Mouse (Mus musculus): Measurements from ENCODE around the gene Ier3. TPM values are rescaled to one million over a fixed set of nuclear protein-coding genes. Genes with fewer than 3 reads are reported as not detected.

The Ier3 gene
- polyA plus RNA-seq (2017; shearing (Covaris generic)) = under 1 TPM; 0.60 TPM

DNA sequence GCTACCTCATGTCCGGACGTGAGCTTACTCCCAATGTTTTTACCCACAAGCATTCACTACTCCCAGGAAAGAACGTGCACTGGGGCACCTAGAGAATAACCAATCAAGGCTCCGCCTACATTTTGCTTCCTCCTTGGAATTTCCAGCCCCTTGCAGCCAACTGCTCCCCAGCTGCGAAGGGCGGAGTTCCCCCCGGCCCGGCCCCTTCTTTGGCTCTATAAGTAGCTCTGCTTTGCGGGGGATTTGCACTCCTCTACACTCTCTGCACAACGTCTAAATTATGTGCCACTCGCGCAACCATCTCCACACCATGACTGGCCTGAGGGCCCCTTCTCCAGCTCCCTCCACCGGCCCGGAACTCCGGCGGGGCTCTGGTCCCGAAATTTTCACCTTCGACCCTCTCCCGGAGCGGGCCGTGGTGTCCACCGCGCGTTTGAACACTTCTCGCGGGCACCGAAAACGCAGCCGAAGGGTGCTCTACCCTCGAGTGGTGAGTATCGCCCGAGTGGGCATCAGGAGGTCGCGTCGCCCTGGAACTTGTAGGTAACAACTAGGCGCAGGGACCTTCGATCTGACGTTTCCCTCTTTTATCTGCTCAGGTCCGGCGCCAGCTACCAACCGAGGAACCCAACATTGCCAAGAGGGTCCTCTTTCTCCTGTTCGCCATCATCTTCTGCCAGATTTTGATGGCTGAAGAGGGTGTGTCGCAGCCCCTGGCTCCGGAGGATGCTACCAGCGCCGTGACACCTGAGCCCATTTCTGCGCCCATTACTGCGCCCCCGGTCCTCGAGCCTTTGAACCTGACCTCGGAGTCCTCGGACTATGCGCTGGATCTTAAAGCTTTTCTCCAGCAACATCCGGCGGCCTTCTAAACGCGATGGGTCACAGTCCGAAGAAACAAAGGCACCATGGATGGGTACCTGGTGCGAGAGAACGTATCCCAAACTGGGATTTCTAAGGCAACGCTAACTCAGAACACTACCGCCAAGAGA lies at the start of gene Ier3:
Gene Ier3 (plus strand): TSS at position 246 of the 992 bp plus-strand sequence.
- no peak for ATAC-seq

DNA sequence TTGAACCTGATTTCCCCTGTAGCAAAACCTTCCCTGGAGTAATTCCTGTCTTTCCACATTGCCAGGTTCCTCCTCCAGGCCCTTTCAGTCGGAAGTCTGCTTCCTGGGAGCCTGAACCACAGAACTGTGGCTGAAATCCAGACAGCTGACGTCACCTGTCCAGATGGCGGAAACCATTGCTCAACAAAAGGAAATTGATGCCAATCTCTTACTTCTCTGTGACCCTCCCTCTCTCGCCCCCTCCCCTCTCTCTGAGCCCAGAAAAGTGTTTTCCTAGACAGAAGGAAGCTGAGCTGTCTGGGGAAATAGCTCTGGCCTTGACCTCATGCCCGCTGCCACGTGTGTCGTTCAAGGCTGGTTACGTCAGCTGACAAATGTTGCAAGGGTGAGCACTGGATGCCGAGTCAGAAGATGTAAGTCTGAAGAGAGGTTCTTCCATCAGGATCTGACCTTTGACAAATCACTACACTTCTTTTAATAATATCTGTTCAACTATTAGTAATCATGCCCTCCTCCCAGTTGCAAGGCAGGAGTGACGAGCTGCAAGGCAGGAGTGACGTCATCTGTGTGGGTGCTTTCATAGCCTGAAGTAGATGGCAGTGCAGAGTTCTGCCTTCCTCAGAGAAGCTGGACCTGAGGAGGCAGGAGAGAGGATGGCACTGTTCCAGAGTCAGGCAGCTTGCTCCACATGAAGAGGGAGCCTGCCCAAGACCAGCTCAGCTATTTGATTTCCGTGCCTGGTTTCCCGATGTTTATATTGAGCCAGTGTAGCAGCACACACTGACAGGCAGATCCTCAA lies 44.5 kb upstream of the Ier3 start:
- no peak for ATAC-seq

GRCm38 (mm10) chr17:35778965-35779364 lies 42.5 kb upstream of the Ier3 start:
- no peak for ATAC-seq

- no peak for ATAC-seq
These were observed 41.8 kb upstream of the Ier3 start for GRCm38 (mm10) chr17:35779466-35780205.

- no peak for ATAC-seq
These were observed 41.1 kb upstream of the Ier3 start for GRCm38 (mm10) chr17:35780362-35780761.

- no peak for ATAC-seq
These were observed 39.1 kb upstream of the Ier3 start for GRCm38 (mm10) chr17:35782398-35782797.

GRCm38 (mm10) chr17:35782924-35783323 lies 38.6 kb upstream of the Ier3 start:
- ATAC-seq = no peak

DNA sequence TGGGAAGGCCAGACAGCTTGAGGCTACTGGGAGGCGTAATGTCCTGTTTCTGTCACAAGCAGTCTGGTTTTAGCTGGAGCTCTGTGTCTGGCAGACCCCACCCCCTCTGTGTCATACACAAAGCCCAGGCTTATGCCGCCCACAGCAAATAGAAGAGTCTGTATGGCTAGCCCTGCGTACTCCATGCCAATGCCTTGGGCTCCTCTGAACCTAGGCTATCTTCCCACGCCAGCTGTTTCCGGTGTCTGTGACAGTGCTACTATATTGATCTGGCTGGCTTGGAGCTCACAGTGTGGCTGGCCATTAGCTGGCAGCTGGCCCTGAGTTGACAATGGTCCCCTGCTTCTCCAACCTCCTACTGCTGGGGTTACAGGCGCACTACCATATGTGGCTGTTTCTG lies 37.5 kb upstream of the Ier3 start:
- ATAC-seq = no peak

DNA sequence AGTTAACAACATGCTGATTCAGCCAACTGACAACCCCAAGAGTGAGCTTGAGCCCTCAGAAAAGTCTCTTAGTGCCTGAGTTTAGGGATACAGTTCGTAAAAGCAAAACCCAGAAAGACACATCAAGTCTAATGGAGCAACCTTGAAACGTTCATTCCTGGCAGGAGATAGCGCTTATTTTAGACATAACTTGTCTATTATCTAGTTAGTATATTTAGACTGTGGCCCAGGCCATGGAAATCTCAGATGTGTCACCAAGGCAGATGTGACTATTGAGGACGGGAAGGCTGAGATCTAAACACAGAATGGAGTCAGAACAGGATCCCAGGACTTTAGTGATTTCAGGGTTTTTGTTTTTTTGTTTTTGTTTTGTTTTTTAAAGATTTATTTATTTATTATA lies 36.3 kb upstream of the Ier3 start:
- ATAC-seq = no peak

- no peak for ATAC-seq
These were observed 34.0 kb upstream of the Ier3 start for GRCm38 (mm10) chr17:35787493-35787892.

DNA sequence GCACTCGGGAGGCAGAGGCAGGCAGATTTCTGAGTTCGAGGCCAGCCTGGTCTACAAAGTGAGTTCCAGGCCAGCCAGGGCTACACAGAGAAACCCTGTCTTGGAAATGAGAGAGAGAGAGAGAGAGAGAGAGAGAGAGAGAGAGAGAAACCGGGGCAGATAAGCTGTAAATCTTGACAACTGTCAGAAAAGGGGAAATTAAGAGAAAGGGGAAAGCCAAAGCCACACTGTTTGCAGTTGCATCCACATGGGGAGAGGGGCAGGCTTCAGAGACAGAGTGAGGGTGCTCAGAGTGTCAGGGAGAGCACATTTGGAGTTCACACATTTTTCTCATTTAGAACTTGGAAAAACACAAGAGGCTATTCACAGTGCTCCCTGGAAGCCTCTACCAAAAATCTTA lies 33.5 kb upstream of the Ier3 start:
- no peak for ATAC-seq

GRCm38 (mm10) chr17:35790933-35791332 lies 30.6 kb upstream of the Ier3 start:
- no peak for ATAC-seq

DNA sequence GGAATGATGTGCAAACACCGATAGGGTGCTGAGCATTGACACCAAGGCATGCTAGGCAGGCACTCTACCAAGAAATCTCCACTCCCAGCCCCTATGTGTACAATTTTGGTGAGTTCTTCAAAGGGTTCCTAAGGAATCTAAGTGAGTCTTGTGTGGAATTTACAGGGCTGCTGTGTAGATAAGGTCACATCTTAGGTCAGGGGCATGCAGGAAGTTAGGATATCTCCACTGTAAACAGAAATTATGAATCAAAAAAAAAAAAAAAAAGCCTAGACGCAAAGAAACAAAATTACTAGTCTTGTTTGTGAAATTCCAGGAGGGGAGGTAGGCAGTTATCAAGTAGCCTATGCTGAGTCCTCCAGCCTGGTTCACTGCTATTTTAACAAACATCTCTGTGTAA lies 28.6 kb upstream of the Ier3 start:
- no peak for ATAC-seq

DNA sequence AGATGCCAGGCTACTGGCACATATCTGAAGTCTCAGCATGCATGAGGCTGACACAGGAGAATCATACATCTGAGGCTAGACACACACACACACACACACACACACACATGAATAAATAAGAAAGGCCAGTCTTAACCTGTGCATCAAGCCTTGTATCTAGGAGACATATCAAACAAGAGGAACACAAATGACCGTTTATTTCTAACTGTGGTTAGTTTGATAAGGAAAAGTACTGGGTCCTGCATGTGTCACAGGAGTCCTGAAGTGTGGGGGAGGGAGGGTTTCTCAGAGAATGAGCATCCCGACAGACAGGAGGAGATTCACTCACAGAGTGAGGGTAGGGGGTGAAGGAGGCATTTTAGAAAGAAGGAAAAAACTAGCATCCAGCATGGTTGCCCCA lies 26.4 kb upstream of the Ier3 start:
- no peak for ATAC-seq

GRCm38 (mm10) chr17:35795656-35796055 lies 25.8 kb upstream of the Ier3 start:
- no peak for ATAC-seq

DNA sequence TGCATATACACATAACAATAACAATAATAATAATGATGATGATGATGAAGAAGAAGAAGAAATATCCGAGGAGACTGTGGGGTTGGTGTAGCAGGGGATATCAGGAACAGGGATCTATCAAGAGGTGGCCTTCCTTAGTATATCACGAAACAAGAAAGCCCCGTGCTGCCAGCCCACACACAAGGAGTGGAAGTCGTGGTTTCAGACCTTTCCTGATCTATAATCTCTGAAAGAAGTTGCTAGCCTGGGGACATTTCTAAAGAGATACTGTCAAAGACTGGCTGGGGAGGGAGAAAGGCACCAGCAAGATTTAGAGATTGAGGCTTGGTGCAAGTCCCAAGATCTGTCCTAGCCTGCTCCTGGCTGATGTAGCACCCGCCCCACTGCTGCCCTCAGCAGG lies 24.6 kb upstream of the Ier3 start:
- no peak for ATAC-seq

- no peak for ATAC-seq
These were observed 20.6 kb upstream of the Ier3 start for GRCm38 (mm10) chr17:35800905-35801304.

DNA sequence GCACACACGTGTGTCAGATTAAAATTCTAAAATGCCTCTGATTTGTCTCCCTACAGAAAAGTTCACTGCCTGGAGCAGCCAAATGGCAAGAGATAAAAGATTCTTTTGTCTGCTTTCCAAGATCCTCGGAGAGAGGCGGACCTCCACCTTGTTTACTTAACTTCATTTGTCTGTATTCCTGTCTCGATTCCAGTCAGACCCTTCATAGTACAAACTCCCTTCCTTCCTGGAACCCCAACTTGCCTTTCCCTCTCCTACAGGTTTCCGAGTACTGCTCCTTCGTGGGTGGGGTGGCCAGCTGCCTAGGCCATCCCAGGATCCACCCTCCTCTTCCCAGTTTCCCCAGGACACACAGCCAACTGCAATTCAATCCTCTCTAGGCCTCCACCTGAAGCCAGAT lies 18.5 kb upstream of the Ier3 start:
- no peak for ATAC-seq

DNA sequence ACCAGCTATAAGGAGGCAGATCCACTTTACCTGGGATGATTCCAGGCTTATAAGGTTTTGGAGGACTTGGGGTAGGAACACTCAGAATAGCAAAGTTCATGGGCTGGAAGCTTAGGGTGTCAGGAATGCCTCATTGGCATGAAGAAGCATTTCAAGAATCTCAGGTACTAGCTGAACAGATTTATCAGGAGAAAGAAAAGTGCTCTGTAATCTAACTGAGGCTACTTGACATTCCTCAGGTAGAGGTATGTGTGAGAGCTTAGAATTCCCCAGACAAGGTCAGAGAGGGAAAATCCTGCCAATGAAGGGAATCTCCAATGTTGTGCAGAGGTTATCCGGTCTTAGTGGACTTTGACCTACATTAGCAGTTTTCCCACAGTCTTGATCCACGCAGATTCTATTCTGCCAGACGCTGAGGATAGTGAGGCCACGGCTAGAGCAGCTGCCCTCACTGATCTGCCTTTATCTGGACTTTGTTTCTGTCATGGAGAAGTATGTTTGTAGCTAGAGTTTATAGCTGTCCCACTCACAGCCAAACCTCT lies 17.6 kb upstream of the Ier3 start:
- ATAC-seq = no peak

DNA sequence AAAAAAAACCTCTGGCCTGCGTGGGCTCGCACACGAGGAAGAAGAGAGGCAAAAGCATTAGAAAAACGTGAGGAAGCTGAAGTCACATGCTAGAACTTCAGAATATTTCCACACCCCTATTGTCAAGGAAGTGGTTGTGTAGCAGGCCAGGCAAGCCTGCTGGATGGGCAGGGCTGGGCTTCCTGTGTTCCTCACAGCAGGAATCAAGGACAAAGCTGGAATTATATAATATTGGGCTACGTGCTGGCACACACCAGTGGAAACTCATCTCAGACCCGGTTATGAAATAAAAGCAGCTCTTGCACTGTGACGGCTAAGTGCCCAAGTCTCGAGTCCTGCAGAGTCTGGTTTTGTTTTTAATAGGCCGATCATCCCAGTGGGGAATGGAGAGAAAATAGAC lies 13.4 kb upstream of the Ier3 start:
- ATAC-seq = no peak

DNA sequence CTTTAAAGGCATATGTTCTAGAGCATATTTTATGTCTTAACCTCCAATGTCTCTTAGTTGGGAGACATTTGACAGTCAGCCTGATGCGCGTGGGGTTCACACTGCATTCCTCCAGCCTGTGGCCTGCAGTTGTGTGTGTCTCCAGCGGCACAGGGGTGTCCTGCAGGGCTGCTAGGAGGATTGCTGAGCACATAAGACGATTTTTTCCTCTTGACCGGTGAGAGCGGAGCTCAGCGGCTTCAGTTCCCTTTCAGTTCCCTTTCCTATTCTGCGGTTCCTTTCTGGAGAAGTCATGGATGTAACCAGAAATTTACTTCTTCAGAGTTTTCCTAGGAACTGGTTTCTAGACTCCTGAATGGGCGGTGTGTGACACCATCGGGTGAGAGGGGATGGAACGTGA lies 12.1 kb upstream of the Ier3 start:
- no peak for ATAC-seq

DNA sequence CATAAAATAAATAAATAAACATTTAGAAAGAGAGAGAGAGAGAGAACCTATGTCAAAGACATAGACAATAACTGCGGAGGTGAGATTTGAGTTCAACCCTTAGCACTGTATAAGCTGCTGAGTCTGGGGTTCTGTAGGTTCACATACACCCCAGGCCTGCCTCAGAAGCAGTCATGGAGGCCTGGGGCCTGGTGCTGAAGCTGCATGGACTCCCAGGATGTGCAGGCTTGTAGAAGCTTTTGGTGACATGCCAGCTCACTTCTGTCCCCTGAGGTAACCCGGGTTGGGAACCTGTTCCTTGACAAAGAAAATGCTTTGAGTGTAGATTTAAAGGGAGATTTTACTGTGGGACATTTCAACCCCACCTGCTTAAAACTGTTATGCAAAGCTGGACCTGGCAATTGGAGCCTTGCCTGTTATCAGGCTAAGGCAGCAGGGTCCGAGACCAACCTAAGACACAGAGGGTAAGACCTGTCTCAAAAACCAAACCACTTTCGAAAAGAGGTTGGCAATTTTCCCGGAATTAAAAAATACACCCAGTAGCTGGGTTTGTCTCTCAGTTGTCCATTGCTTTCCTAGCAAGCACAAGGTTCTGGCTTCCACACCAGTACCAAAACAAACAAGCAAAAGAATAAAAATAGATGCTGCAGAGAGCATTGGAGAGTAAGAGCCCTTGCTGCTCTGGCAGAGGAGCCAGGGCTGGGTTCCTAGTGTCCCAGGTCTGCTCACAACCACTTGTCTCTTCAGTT lies 10.4 kb upstream of the Ier3 start:
- no peak for ATAC-seq

Data from activated CD4-positive, CD25-positive, alpha-beta regulatory T cell, adult 4 months (primary cell).